Mouse (Mus musculus): Measurements from ENCODE around the gene Foxo3.

The Foxo3 gene

DNA sequence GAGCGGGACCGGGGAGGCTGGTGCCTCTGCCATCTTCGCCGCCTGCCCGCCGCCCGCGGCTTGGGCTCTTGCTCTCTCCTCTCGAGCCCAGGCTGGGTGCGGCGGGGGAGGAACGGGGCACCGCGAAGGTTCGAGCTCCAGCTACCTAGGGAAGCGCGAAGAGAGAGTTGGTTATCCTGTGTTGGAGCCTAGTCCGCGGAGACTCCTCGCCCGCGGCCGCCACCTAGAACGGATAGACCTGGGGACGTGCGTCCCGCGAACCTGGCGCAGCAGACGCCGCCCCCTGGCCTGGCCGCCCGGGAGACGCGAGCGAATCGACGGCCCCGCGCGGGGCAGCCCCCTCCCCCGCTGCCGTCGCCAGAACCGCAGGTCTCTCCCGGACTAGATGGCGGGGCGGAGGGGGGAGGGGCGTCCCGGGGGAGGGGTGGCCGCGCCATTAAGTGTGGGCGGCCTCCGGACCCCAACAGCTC lies 1.1 kb downstream of the Foxo3 start:
- no peak for DNase-seq

DNA sequence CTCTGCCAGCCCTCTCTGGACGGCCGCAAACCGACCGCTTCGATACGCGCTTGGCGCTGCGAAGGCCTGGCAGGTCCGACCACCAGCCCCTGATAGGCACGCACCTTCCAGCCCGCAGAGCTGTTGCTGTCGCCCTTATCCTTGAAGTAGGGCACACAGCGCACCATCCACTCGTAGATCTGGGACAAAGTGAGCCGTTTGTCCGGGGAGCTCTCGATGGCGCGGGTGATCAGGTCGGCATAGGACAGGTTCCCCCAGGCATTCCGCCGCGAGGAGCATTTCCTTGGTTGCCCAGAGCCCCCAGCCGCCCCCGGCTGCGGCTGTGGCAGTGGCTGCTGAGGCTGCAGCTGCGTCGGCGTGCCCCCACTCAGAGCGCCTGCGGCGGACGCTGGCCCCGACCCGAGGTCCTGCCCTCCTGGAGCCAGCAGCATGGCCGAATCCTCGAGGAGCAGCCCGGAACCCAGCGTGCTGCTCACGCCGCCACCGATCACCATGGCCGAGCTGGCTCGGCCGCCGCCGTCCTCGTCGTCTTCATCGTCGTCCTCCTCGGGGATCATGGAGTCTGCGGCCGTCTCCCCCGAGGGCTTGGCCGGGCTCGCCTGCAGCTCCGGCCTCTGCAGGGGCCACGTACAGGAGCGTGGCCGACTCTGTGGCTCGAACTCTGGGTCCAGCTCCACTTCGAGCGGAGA lies 1.7 kb downstream of the Foxo3 start:
- peak; percentile 50 for DNase-seq

DNA sequence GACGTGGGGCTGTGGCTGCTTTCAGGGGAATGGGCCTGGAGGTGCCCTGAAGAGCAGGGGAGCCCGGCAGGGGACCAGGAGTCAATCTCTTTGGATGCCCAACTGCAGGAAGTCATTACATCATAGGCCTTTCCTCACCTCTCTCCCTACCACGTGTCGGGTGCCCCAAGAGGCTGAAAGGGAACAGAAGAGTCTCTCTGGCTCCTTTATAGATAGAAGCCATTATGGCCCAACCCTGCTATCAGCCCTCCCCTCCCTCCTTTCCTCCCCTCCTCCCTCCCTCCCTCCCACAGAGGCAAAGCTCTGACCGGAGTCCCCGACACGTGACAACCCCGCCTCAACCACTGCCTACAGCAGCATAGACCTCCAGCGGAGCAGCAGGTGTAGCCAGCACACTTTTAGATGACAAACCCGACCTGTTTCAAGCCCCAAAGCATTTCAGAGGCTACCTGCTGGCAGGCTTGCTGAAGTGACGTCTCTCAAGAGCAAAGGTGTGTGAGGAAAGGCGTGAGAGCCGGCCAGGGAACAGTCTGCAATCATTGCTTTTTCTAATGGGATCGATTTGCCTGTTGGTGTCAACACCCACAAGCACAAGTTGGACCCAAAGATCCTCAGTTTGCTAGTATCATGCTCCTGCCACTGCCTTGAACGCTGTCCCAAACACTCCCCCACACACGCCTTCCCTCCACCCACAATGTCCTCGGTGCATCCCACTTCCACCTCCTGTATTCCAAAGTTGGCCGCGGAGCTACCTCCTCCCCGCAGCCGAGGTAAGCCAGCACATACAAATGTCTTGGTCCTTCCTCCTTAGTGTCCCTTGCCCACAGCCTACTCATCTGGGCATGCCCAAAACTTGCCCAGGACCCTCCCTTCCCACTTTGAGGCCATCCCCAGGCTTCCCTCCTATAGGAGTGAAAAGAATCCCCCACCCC lies 2.5 kb downstream of the Foxo3 start:
- peak; percentile 67 for DNase-seq

DNA sequence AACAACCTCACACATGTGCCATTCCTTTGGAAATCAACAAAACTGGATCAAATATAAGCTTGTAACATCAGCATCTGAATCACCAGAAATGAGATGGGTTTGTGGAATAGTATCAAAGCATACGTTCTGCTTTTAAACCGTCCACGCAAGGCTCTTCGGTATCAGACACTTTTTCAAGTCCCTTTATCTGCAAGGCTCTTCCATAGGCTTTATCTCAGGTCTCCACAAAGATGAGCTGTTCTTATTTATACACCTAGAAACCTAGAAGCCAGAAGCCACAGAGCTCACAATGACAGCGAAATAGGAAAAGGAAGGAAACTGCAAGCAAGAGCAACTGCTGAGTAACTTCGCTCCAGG lies 3.2 kb downstream of the Foxo3 start:
- no peak for DNase-seq

DNA sequence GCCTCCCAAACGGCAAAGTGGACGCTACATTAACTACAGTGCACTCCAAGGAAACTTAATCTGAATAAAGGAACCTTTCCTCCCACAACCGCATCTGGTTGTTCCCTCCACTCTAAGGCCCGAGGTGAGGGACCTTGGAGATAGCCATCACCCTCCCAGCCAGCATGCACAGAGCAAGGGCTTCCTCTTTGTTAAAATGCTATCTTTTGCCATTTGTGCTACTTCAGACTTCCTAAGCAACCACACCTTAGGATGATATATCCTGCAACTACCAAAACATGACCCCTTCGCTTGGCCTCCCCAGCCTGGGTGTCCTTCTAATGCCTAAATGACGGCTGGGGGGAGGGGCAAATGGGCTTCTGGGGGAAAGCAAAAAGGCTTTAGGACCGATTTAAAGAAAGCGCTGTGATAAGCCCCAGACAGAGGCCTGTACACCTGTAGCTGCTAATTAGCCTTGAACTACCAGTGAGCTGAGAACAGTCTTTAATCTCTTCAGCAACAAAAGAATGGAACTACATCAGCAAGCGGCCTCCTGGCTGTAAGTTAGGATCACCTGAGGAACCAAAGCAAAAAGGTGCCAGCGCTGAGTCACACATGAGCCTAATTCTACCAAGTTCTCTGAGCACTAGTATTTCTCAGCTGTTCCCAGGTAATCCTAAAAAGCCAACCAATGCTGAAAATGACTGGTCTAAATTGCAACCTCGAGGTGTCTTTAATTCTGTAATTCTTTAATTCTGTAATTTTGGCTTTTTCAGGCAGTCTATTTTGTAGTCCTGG lies 4.9 kb downstream of the Foxo3 start:
- no peak for DNase-seq

DNA sequence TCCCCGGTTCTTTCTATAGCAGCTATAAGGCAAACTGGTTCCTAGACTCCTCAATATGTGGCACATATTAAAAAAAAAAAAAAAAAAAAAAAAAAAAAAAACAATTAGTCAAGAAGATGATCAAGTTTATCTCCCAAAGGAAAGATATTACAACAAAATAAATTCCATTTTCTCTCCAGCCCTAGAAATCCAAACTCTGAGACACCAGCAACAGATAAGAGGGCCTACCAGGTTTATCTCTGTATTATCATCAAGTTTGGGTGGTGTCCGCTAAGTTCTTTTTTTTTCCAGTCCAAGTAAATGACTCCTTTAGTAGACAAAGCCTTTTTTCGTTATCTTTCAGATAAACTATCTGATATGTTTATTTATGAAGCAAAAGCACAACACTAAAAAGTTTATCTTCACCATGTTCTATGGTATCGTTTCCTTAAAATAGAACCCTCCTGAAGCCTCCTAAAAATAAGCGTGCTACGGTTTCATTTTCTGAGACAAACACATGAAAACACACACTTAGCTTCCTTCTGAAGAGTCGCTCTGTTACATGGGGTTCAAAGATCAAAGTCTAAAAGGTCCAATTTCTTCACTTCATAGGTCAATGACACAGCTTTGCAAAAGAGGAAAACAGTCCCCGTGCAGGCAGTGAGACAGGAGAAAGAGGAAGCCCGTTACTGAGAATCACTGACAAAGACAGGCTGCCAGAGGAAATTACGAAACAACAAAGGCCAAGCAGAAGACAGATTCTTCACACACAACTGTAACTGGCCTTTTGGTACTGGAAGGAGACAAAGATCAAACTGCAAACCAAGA lies 6.1 kb downstream of the Foxo3 start:
- DNase-seq = no peak

DNA sequence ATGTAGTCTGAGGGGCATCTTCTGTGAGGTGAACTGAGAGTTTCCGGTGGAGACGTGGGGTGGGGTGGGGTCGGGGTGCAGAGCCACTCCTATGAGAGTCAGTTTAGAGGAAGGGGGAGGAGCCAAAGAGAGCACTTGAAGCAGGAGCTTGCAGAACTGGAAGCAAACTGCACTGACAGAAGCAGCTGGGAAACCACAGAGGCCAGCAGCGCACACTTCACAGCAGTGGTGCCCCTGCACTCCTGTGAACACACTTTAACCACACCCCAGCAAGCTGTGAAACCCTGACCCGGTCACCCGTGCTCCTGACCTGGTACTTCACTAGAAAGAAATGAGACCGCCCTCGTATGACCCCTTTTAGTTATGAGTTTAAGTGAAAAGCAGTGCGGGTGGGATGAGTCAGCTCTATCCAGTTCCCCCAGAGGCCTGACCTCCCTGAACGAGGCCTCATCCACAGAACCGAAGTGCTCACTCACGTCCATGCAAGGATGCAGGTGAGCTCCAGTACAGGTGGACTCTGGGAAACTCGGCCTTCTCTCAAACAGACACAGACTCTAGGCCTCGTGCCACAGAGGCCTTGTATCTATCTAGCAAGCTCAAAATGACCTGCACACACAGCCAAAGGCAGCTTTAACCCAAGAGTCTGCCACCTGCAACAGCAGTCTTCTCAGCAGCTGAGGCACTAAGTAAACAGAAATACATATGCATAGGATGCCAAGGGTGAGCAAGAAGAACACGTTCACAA lies 7.1 kb downstream of the Foxo3 start:
- DNase-seq = no peak

DNA sequence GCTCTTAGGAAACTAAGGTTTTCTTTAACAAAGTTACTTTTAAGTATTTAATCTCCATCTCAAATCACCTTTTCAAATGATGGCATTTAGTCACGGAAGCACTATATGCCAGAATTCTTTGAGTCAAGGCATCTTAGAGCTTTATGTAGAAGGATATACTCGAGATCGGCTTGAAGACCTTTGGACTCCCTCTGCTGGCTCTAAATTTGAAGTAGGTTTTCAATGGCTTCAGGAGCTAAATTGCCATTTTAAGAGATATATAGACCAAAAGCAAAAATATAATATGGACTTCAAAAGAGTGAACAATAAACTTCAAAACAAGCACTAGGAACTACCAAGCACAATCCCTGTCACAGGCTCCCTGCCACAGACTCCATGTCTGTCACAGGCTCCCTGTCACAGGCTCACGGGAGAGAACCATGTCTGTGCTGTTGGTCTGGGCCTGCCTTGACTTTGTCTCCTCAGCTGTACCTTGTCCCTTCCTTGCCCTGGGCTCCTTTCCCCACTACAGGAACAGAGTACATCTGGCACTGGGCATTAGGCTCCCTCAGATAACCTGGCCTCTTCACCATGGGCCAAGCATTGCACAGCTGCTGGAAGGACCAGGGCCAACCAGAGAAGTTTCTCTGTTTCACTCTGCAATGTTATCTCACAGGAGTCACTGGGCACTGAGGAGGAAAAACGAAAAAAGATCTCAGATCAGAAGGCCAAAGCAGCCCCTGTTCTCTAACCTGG lies 8.6 kb downstream of the Foxo3 start:
- no peak for DNase-seq

DNA sequence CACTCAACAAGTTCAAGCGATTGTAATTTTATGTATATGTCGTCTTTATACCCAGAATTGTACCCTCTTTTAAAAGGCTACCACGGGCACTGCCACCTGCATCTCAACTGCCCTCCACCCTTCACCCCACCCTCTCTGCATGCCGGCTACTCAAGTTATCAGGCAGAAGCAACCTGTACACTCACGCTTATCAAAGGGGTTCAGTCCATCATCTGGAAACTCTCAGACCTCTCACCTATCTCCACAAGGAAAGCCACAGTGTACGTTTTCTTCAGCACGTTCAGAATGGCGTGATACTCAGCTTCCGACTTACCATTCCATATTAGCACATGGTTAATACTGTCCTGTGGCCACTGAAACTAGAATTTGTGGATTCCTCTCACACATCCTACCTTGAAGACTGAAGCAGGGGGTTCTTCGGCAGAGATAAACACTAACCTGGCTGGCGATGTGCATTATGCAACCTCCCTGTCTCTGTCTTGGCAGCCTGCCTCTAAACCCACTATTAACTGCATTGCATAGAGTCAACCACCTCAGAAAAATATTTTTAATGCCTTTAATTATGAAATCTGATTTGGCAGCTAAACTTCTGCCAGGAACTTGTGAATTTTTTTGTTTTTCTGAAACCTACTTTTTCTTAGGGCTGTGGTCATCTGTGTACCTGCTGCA lies 11.4 kb downstream of the Foxo3 start:
- no peak for DNase-seq

DNA sequence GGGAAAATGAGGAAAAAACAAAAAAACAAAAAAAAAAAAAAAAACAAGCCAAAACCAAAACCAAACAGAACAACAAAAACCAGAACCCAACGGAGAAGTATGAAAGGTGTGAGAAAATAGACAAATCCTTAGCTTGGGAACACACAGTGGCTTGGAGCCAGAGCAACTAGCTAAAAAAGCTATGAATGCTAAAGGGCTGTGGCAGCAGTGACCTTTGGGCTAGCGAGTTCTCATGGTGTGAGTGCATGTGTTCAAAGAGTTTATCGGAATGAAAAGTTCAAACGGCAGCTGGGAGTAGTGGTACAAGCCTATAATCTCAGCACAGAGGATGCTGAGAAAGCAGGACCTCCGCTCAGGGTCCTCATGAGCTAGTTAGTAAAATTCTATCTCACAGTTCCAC lies 12.4 kb downstream of the Foxo3 start:
- DNase-seq = no peak

DNA sequence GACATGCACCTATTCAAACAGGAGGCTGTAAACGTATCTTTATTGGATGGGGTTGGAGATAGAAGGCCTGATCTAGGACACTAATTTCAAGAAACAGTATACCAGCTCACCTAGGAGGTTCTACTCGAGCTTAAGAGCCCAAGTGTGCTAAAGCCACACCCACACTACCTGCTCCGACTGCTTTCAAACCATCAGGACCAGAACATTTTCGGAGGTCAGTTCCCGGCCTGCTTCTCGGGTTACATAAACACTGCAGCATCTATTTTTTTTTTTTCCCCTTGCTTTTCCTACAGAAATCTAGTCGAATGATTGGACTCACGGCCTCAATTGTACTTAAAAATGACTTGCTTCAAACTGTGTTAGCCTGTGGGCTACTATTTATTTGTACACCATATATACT lies 12.9 kb downstream of the Foxo3 start:
- DNase-seq = no peak

DNA sequence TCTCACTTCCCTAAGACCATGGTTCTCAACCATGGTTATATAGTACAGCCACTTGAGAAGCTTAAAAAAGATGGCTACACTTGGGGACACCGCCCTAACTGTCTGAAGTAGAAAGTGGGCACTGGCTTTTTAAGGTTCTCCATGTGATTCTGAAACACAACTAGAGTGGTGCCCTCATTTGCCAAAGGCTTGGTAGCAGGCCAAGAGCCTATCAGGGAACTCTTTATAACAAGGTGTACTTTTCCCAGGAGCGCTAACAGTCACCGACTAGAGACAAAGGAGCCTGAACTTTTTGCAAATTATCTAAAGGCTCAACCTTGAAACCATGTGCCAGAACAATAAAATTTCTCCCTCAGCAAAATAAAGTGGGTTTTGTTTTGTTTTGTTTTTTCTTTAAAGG lies 14.5 kb downstream of the Foxo3 start:
- no peak for DNase-seq

DNA sequence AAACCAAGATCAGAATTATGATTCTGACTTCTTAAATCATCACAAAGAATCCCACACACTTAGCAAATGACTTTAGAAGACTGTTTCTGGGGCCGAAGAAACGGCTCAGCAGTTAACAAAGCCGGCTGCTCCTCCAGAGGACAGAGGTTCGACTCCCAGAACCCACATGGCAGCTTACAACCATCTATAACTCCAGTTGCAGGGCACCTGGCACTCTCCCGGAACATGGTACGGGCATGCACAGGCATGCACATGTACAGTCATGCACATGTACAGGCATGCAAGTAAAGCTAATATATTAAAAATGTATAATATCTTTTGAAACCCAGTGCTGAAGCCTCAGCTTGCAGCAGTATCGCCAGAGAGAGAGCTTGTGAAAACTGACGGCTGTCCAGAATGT lies 15.5 kb downstream of the Foxo3 start:
- DNase-seq = no peak

DNA sequence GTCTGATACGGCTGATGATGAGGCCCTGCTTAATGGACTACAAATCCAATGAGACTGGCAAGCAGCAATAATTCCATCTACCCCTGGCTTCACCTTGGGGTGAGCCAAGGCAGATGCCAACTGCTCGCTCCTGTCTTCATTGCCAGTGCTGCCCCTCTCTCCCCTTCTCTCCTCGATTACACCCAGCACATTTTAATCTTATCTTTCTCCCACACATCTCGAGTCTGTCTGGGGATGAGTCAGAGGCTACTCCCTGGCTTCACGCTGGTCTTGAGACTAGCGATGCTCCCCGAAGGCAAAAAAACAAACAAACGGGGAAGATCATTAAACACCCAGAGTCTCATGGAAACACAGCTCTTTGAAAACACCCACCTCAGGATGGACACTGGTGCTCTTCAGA lies 16.0 kb downstream of the Foxo3 start:
- DNase-seq = no peak

DNA sequence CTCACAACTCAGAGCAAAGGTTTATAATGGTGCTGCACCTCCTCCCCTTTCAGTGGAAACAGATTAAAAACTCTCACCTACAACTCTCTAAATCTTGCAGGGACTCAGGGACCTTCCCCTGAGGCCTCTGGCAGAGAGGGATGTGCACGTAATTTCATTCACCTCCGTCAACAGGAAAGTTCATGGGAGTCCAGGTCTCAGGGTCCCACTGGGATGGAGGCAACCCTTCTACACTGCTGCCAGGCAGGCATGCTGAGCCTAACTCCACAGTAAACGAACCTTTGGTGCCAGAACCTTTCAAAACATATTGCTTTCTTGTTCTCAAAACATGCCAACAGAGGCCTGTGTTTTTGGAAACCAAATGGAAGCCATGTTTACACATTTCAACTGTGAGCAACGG lies 17.0 kb downstream of the Foxo3 start:
- DNase-seq = no peak

DNA sequence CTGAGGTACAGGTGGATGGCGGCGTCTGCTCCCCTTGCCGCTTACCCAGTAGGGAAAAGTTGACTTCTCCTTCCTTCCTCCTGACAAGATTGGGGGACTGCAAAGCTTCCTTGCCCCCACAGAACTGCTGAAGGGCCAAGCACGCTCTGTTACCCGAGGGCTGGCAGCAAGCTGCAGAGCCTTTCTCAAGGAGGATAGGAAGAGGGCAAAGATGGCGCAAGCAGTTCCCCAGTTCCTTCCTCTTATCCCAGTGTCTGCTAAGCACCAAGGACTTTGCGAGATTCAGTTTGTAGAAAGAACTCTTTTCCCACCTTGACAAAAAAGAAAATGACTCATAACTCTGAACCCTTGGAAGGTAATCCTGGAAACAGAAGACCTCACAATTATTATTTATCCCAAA lies 18.6 kb downstream of the Foxo3 start:
- no peak for DNase-seq

DNA sequence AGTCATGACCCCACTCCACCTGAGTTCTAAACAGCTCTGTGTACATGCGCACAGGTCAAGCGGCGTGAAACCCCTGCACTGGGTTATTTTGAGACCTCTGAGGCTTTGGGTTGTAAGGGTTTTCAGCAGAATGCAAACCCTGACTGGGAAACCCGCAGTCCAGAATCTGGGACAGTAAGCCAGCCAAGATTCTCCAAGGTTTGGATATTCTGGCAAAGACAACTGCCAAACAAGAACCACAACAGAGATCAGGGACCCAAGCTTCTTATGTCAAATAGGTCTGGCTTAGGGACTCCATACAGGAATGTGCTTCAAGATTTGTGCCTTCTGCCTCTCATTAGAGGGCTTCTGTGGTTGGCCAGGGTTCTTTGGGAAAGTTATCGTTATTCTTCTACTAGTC lies 21.8 kb downstream of the Foxo3 start:
- no peak for DNase-seq

DNA sequence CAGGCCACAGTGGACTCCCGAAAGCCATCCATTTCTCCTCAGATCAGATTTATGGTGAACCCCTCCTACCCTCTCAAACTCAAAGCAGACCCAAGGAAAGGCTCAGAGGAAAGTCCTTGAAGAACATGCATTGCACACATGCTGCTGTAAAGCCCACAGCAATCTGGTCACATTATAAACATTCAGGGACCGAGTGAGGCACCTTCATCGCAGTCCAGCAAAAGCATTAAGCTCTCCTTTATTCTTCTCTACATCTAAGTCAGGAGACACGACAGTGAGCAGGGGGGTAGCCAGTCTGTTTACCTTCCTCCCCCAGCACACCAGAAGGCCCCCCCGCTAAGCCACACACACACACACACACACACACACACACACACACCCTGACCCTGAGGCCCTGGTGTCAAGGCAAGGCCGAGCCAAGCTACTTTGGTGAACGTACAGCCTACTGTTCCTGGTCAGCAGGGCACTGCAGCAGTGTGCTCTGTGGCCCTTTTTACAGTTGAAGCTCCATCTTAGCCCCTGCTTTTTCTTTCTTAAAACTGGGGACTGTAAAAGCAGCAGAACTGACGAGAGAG lies 24.7 kb downstream of the Foxo3 start:
- DNase-seq = no peak

DNA sequence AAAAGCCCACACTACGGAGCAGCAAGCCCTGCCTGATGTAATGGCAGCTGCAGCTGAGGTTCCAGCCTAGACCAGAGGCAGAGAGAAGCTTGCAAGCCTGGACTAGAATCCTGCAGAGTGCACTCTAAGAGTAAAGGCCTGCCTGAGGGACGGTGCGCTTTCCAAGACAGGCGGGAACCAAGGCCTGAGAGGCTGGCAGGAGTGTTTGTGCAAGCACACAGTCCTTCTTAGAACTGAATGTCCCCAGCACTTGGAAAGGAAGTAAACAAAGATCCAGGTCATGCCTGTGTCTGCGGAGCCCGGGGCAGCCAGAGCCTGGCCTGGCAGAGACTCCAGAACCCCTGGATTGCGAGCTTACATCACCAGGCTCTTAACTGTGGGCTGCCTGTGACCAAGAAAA lies 25.4 kb downstream of the Foxo3 start:
- DNase-seq = no peak

DNA sequence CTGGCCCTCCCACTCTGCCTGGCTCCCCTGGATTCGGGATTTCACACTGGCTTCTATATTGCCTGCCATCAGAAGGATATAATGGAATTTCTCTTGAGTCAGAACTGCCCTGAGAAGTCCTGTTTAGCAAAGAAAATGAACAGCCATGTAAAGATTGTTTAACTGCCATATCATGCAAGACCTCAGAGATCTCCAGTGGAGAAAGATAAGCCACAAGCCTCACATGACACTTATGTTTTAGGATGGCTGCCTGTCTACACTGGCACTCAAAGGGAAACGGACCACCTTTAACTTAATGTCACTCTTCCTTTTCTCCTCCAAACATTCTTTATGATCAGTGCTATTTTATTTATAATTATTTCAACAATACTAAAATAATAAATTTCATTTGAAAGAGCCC lies 26.6 kb downstream of the Foxo3 start:
- no peak for DNase-seq

Measured in retina, postnatal 1 day (tissue).